Mouse (Mus musculus) heart, embryonic 16.5 days (tissue): Measurements from ENCODE around the gene Cmtm8. TPM values are rescaled to one million over a fixed set of nuclear protein-coding genes. Genes with fewer than 3 reads are reported as not detected.

Experiments used
- ATAC-seq: fragments of 200-750 bp; cut with Nextera tagmentation; replicated peaks from 2 replicates; pipeline ENCODE4 v1.8.0; 2017; ENCODE audit warnings: moderate number of reproducible peaks; ENCODE audit not compliant: insufficient read depth, low FRiP score; ENCODE audit errors: extremely low read depth
- H3K27ac ChIP-seq: fragments of 300-500 bp; sonication (generic); 2 replicates; pipeline ENCODE4 v1.5.1; 2014; ENCODE audit warnings: mild to moderate bottlenecking, low read length, control low read depth, moderate library complexity
- H3K27me3 ChIP-seq: fragments of 300-500 bp; sonication (generic); 2 replicates; pipeline ENCODE4 v1.6.1; 2014; ENCODE audit warnings: low read length, mixed read lengths; ENCODE audit not compliant: control insufficient read depth, insufficient read depth
- H3K36me3 ChIP-seq: fragments of 300-500 bp; sonication (generic); 2 replicates; pipeline ENCODE4 v1.6.1; 2014; ENCODE audit not compliant: control insufficient read depth, insufficient read depth
- H3K4me1 ChIP-seq: fragments of 300-500 bp; sonication (generic); 2 replicates; pipeline ENCODE4 v1.6.1; 2014; ENCODE audit warnings: low read length, mixed read lengths; ENCODE audit not compliant: control insufficient read depth, insufficient read depth
- H3K4me2 ChIP-seq: fragments of 300-500 bp; sonication (generic); 2 replicates; pipeline ENCODE4 v1.6.1; 2014; ENCODE audit warnings: low read depth, mild to moderate bottlenecking, control low read depth, low read length
- H3K4me3 ChIP-seq: fragments of 300-500 bp; sonication (generic); 2 replicates; pipeline ENCODE4 v1.5.1; 2014; ENCODE audit warnings: mild to moderate bottlenecking, control low read depth, low read length
- H3K9ac ChIP-seq: fragments of 300-500 bp; sonication (generic); 2 replicates; pipeline ENCODE4 v1.6.1; 2014; ENCODE audit warnings: low read length, control low read depth
- H3K9me3 ChIP-seq: fragments of 300-500 bp; sonication (generic); replicated peaks from 2 replicates; pipeline ENCODE4 v1.6.1; 2016; ENCODE audit warnings: low read length; ENCODE audit not compliant: control insufficient read depth
- WGBS: fragments of 180-500 bp; shearing (Covaris S2); extraction: QIAGEN DNeasy Blood & Tissue Kit; methylation state at CpG from one replicate; pipeline ENCODE4 v1.1.7; 2014; 5-methylcytosine and 5-hydroxymethylcytosine counted together
- polyA plus RNA-seq: library from polyadenylated mRNA; unstranded; fragments of >200 nt; fragmentation: Nextera tagmentation; extraction: Ambion mirVana; gene quantifications from 2 replicates; pipeline ENCODE4 v1.2.1, GENCODE M21; 2015

Cmtm8 gene
- polyA plus RNA-seq, 1 experiment from 2014 or later: 16.0 TPM

DNA sequence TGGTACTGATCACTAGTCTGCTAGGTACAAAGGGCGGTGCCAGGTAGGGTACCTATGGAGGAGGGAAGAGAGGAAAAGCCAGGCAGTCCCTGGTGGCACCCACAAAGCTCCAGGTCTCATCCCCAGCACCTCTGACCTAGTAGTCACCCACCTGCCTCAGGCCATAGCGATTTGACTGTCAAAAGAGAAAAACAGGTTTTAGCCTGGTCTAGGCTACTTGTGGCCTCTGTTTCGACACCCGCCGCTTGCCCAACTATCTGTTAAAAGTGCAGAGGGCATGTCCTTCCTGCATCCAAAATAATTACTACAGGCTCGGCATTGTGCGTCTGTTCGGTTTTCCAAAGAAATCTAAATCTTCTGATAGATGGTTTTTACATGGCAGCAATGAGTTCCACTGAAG is 14.3 kb downstream of the Cmtm8 start:
- Histone ChIP-seq H3K4me2 (no peak overlapping the region), H3K9me3 (no peaks in the 10 kb centered on the region), H3K4me3 (no peak overlapping the region), H3K36me3 (no peaks in the 10 kb centered on the region), H3K9ac (no peak overlapping the region), H3K4me1 (no peaks in the 10 kb centered on the region), H3K27ac (no peak overlapping the region), H3K27me3 (no peaks in the 10 kb centered on the region)
- no peak for ATAC-seq
- WGBS: 89% methylated on average over 8 of the region's 8 CpGs

DNA sequence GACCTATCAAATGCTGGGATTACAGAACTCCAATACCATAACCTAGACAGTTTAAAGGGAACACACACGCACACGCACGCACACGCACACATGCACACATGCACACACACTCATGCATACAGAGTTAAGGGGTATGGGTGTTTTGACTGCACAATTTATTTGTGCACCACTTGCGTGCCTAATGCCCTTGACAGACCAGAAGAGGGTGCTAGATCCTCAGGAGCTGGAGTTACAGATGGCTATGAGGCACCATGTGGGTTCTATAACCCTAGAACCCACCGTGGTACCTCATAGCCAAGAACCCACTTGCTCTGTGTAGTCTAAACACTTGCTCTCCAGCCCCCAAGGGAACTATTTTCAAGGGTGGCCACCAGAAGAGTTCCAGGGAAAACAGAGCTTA is 15.6 kb downstream of the Cmtm8 start:
- ATAC-seq: no peak
- H3K36me3 ChIP-seq: no peaks in the 10 kb centered on the region
- H3K27ac ChIP-seq: no peak overlapping the region
- H3K27me3 ChIP-seq: no peaks in the 10 kb centered on the region
- no peak overlapping the region for H3K9ac ChIP-seq
- no peak overlapping the region for H3K4me2 ChIP-seq
- WGBS: 95% methylated on average over 6 of the region's 6 CpGs
- no peak overlapping the region for H3K4me3 ChIP-seq
- H3K9me3 ChIP-seq: no peaks in the 10 kb centered on the region
- H3K4me1 ChIP-seq: no peaks in the 10 kb centered on the region

DNA sequence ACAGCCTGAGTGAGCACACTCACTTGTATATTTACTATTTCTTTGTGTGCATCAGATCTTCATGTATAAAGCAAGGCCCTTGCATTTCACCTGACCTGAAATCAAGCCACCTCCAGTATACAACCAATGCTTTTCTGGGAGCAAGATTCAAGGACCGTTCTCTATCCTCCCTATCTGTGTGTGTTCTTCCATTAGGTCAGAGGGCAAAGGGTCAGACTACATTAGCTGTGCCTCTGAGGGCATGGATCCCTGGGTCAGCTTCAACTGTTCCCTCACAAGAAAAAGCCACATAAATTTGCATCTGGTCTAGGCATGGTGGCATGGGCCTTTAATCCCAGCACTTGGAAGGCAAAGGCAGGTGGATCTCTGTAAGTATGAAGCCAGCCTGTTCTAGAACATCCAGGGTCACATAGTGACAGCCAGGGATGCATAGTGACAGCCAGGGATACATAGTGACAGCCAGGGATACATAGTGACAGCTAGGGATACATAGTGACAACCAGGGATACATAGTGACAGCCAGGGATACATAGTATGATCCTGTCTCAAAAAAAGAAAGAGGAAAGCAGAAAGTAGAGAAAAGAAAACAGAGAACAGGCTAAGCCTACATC is 16.6 kb downstream of the Cmtm8 start:
- no peaks in the 10 kb centered on the region for H3K4me1 ChIP-seq
- H3K27me3 ChIP-seq: no peaks in the 10 kb centered on the region
- H3K36me3 ChIP-seq: no peaks in the 10 kb centered on the region
- no peaks in the 10 kb centered on the region for H3K9me3 ChIP-seq
- H3K27ac ChIP-seq: no peak overlapping the region
- no peak overlapping the region for H3K4me2 ChIP-seq
- ATAC-seq: no peak
- H3K4me3 ChIP-seq: no peak overlapping the region
- no peak overlapping the region for H3K9ac ChIP-seq
- WGBS: 64% methylated on average over 1 of the region's 1 CpGs

DNA sequence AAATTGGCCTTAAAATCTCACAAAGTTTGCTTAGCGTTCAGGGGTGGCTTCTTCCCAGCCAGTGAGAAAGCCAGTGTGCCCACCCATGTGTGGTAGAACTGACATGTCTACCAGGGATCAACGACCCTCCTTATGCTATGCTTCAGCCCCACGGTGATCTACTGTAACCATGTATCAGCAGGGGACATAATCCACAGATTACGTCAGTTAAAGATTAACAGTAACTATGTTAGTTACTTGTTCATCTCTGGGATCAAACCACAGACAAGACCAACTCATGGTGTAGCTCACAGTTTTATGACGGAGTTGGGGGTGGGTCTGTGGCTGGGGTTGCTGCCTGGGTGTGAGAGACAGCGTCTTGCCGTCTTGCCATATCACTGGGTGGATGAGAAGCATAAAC is 19.8 kb downstream of the Cmtm8 start:
- no peak overlapping the region for H3K27ac ChIP-seq
- H3K4me3 ChIP-seq: no peak overlapping the region
- 92% methylated on average over 7 of the region's 7 CpGs for WGBS
- H3K27me3 ChIP-seq: no peaks in the 10 kb centered on the region
- H3K4me2 ChIP-seq: no peak overlapping the region
- no peaks in the 10 kb centered on the region for H3K9me3 ChIP-seq
- H3K9ac ChIP-seq: no peak overlapping the region
- ATAC-seq: no peak
- H3K4me1 ChIP-seq: no peaks in the 10 kb centered on the region
- H3K36me3 ChIP-seq: no peaks in the 10 kb centered on the region

DNA sequence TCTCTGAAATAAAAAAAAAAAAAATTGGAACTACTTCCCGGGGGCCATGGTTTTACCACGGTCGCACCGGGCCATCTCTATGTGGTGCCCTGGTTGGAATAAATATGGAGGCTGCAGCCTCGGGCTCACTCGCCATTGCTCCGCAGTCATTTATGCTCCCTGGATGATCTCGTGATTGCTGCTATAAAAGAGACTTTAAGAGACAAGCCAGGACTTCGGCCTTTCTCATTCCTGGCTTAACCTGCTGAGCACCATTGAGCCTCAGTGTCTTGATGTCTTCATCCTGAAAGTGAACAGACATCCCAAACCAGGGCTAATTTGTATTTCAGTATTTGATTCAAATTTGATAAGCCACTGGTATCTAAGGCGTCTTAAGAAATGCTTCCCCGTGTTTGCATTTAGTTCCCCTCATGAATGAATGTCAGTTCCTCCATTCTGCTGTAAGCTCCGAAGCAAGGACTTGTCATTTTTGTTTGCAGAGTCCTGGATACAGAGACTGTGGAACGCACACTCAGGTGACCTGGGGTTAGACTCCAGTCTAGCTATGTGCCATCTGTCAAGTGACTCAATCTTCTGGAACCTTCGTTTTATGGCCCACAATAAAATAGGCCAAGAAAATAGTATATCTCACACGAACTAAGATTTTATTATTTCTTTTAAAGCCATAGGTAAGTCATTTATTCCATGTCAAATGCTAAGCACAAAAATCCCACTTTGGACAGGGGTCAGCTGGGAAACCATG is 22.2 kb downstream of the Cmtm8 start:
- H3K27me3 ChIP-seq: no peaks in the 10 kb centered on the region
- no peak overlapping the region for H3K9ac ChIP-seq
- no peaks in the 10 kb centered on the region for H3K36me3 ChIP-seq
- H3K9me3 ChIP-seq: no peaks in the 10 kb centered on the region
- no peak overlapping the region for H3K27ac ChIP-seq
- no peaks in the 10 kb centered on the region for H3K4me1 ChIP-seq
- H3K4me3 ChIP-seq: no peak overlapping the region
- no peak for ATAC-seq
- no peak overlapping the region for H3K4me2 ChIP-seq
- 87% methylated on average over 15 of the region's 15 CpGs for WGBS

DNA sequence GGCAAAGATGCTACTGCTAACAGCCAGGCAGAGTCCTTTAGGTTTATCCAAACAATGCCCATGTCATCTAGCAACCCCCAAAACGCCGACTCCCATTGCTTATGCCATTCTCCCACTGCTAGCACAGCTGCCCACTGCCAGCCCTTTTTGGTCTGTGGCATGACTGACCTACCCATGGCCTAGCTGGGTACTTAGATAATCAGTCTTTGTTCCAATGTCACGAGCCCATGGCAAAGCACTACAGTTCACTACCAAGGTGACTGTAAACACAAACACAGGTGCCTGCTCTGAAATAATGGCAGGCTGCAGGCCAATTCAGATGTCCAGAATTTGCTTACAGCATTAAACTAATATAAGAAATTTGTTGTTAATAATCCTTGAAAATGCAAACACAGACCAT is 25.0 kb downstream of the Cmtm8 start:
- H3K9ac ChIP-seq: no peak overlapping the region

DNA sequence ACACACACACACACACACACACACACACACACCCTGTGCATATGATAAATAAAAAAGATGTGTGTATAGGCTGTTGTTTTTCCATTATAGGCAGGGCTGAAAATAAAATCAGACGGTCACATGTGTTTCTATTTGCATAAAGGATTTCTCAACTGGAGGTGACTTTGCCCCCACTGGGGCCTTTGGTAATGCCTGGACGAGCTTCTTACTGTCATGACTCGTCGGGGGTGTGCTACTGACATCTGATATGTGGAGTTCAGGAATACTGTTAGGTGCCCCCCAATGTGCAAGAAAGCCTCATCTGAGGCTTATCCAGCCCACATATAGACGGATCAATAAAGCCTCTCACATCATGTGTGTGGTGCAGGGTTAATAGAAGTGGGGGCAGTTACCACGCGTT is 26.9 kb downstream of the Cmtm8 start:
- no peak for ATAC-seq
- H3K9ac ChIP-seq: no peak overlapping the region
- no peak overlapping the region for H3K4me3 ChIP-seq
- H3K9me3 ChIP-seq: no peaks in the 10 kb centered on the region
- H3K4me1 ChIP-seq: no peaks in the 10 kb centered on the region
- H3K27ac ChIP-seq: no peak overlapping the region
- 72% methylated on average over 7 of the region's 7 CpGs for WGBS
- no peaks in the 10 kb centered on the region for H3K36me3 ChIP-seq
- H3K4me2 ChIP-seq: no peak overlapping the region
- H3K27me3 ChIP-seq: no peaks in the 10 kb centered on the region

More for the DNA sequence above, 25.0 kb downstream of the Cmtm8 start:
- Histone ChIP-seq H3K4me3 (no peak overlapping the region), H3K27me3 (no peaks in the 10 kb centered on the region), H3K4me1 (no peaks in the 10 kb centered on the region), H3K36me3 (no peaks in the 10 kb centered on the region), H3K9me3 (no peaks in the 10 kb centered on the region), H3K27ac (no peak overlapping the region), H3K4me2 (no peak overlapping the region)
- ATAC-seq: no peak
- WGBS: 64% methylated on average over 3 of the region's 3 CpGs

DNA sequence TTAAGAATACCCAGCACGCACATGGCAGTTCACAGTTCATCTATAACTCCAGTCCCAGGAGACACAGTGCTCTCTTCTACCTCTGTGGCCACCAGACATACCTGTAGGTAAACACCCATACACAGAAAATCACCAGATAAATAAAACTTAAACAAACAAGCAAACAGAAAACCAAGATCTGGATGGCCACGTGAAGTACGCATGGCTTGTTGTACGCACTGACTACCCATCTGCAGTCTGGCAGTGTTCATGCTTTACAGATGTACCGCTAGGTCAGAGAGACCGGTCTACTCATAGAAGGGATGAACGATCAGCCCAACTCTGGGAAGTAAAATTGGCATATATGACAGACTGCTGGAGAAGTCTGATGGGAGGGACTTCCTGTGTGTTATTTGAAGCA is 27.8 kb downstream of the Cmtm8 start:
- Histone ChIP-seq H3K36me3 (no peaks in the 10 kb centered on the region), H3K4me3 (no peak overlapping the region), H3K4me1 (no peaks in the 10 kb centered on the region), H3K4me2 (no peak overlapping the region), H3K9ac (no peak overlapping the region), H3K9me3 (no peaks in the 10 kb centered on the region), H3K27me3 (no peaks in the 10 kb centered on the region), H3K27ac (no peak overlapping the region)
- 92% methylated on average over 7 of the region's 7 CpGs for WGBS
- ATAC-seq: no peak

DNA sequence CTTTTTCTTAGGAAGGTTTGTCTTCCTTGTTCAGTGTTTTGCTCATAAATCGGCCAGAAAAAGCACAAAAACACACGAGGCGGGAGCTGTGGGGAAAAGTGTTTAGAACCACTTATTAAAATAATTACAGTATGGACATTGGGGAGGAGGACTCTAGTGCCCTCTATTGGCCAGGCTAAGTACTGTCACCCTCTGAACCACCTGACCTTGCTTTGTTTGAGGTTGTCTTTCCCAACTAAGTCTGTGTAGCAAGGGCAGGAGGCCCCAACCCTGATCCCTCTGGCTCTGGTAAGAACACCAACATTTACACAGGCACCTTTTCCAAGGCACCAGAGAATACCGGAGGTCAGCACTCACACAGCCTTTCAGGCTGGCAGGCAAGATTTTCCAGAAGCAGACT is 28.6 kb downstream of the Cmtm8 start:
- 74% methylated on average over 4 of the region's 4 CpGs for WGBS
- H3K9ac ChIP-seq: no peak overlapping the region
- H3K36me3 ChIP-seq: no peaks in the 10 kb centered on the region
- ATAC-seq: no peak
- H3K9me3 ChIP-seq: no peaks in the 10 kb centered on the region
- H3K4me2 ChIP-seq: no peak overlapping the region
- H3K4me1 ChIP-seq: no peaks in the 10 kb centered on the region
- no peaks in the 10 kb centered on the region for H3K27me3 ChIP-seq
- no peak overlapping the region for H3K4me3 ChIP-seq
- no peak overlapping the region for H3K27ac ChIP-seq
